In genomic region chr6:80018765-80019164, GRCm38 (mm10) we compare ENCODE assay signal across 8 mouse cellular contexts. TPM values are rescaled to one million over a fixed set of nuclear protein-coding genes. Genes with fewer than 3 reads are reported as not detected.
DNase-seq lines count a peak whose midpoint lies in the region; ATAC-seq and TF ChIP-seq lines count a peak whose summit lies in the region.

Gene Lrrtm4, plus strand, starts transcription at chr6:80018877.

- no peak for DNase-seq in gastrocnemius, adult 2 months
- DNase-seq in gastrocnemius, postnatal 25 days, result no peak
- DNase-seq in cerebellum, adult 18-20 months, result peak; percentile 21 to 26
- DNase-seq in forebrain, postnatal 0 days, result peak; percentile 85
- peak; percentile 61 to 86 for DNase-seq in layer of hippocampus, postnatal 14 days (ENCODE audit: low spot score in 2 of 2)
- DNase-seq in midbrain, postnatal 0 days (ENCODE audit: low spot score), result peak; percentile 90
- no peak for DNase-seq in thymus, postnatal 14 days
- no peak for DNase-seq in adrenal gland, adult 18-20 months (ENCODE audit: low spot score in 2 of 2)

- intact Hi-C loops in gastrocnemius, adult 2 months (cut with DNase I), result no loop called here

- TF ChIP-seq CTCF in gastrocnemius, adult 2 months (IDR thresholded peaks at IDR 0.05), result no peak
- peak; percentile 68 for TF ChIP-seq CTCF in forebrain, postnatal 0 days (IDR thresholded peaks at IDR 0.05; ENCODE audit: low read depth)
- peak; percentile 77 for TF ChIP-seq CTCF in midbrain, postnatal 0 days (IDR thresholded peaks at IDR 0.05)

- H3K36me3 ChIP-seq in forebrain, postnatal 0 days (ENCODE audit: insufficient read depth), result peaks cover 6% of the 10 kb centered on the region; the same call in 1 of the 2 replicates
- no peaks in the 10 kb centered on the region; the same call in 1 of the 2 replicates for H3K36me3 ChIP-seq in midbrain, postnatal 0 days (ENCODE audit: insufficient read depth, low read length)

- H3K27me3 ChIP-seq in forebrain, postnatal 0 days (ENCODE audit: insufficient read depth, low read length), result no peaks in the 10 kb centered on the region
- H3K27me3 ChIP-seq in midbrain, postnatal 0 days (ENCODE audit: insufficient read depth, low read length), result no peaks in the 10 kb centered on the region

- peak within 1 kb of the TSS; percentile 47 for H3K9ac ChIP-seq in forebrain, postnatal 0 days
- H3K9ac ChIP-seq in midbrain, postnatal 0 days (replicated peaks; ENCODE audit: low read length, poor library complexity, severe bottlenecking), result peak within 1 kb of the TSS; percentile 50

- peak within 1 kb of the TSS; percentile 55 for H3K4me2 ChIP-seq in forebrain, postnatal 0 days (ENCODE audit: low read depth)
- peak within 1 kb of the TSS; percentile 47 for H3K4me2 ChIP-seq in midbrain, postnatal 0 days (ENCODE audit: low read depth, low read length, poor library complexity, severe bottlenecking)

- H3K4me3 ChIP-seq in gastrocnemius, adult 2 months, result peak within 1 kb of the TSS; percentile 44
- peak within 1 kb of the TSS; percentile 51 for H3K4me3 ChIP-seq in forebrain, postnatal 0 days (ENCODE audit: low read depth, low read length)
- H3K4me3 ChIP-seq in midbrain, postnatal 0 days (ENCODE audit: low read depth, low read length), result peak within 1 kb of the TSS; percentile 57

- no peak within 1 kb of the TSS for H3K27ac ChIP-seq in gastrocnemius, adult 2 months
- peak within 1 kb of the TSS; percentile 4; the same call in 1 of the 2 replicates for H3K27ac ChIP-seq in forebrain, postnatal 0 days (ENCODE audit: low read depth, low read length)
- H3K27ac ChIP-seq in midbrain, postnatal 0 days (ENCODE audit: low read depth, low read length), result peak within 1 kb of the TSS; percentile 63

- WGBS in forebrain, postnatal 0 days, result 5% methylated on average over 6 of the region's 6 CpGs
- 2% methylated on average over 6 of the region's 6 CpGs for WGBS in midbrain, postnatal 0 days

- ATAC-seq in forebrain, postnatal 0 days, result peak; percentile 96
- peak; percentile 86 for ATAC-seq in midbrain, postnatal 0 days (ENCODE audit: low FRiP score)

- no peaks in the 10 kb centered on the region for H3K4me1 ChIP-seq in forebrain, postnatal 0 days (ENCODE audit: insufficient read depth)
- H3K4me1 ChIP-seq in midbrain, postnatal 0 days (ENCODE audit: insufficient read depth, low read length), result no peaks in the 10 kb centered on the region

- H3K9me3 ChIP-seq in forebrain, postnatal 0 days (ENCODE audit: low read length), result no peaks in the 10 kb centered on the region
- H3K9me3 ChIP-seq in midbrain, postnatal 0 days (ENCODE audit: low read length), result no peaks in the 10 kb centered on the region; the same call in 1 of the 2 replicates

RNA-seq across cellular contexts. Expression of gene Lrrtm4, which starts in this region (rescaled TPM):
- total RNA-seq in gastrocnemius, adult 2 months (2021), result not detected
- not detected for total RNA-seq in gastrocnemius, postnatal 25 days (2021)
- total RNA-seq in forebrain, postnatal 0 days (2014; rRNA removed), result 26.7 and 31.9 TPM in 2 replicates
- polyA plus RNA-seq in forebrain, postnatal 0 days (2015; fragmentation: Nextera tagmentation; extraction: Ambion mirVana), result 10.9 and 14.5 TPM in 2 replicates
- total RNA-seq in layer of hippocampus, postnatal 14 days (2021), result 10 to 100 TPM; 54.0 to 59.1 TPM
- 45.1 and 47.8 TPM in 2 replicates for total RNA-seq in midbrain, postnatal 0 days (2014; rRNA removed)
- polyA plus RNA-seq in midbrain, postnatal 0 days (2015; fragmentation: Nextera tagmentation; extraction: Ambion mirVana), result 22.0 and 22.2 TPM in 2 replicates
- total RNA-seq in adrenal gland, adult 18-20 months (2021), result 1 to 10 TPM; 4.3 to 5.4 TPM

Comparison
In these comparisons a context has a peak if more than half of its experiments do, and no peak if none do; other contexts are left out.
1. RNA of gene Lrrtm4 (total RNA-seq): 54.0 to 59.1 TPM in layer of hippocampus, postnatal 14 days, 45.1 to 47.8 TPM in midbrain, postnatal 0 days, 26.7 to 31.9 TPM in forebrain, postnatal 0 days and 4.3 to 5.4 TPM in adrenal gland, adult 18-20 months; not detected in gastrocnemius, adult 2 months and not detected in gastrocnemius, postnatal 25 days; every median in the first group is over 4 times any median in the second.
2. DNase-seq: peak in cerebellum, adult 18-20 months (2 of 2), forebrain, postnatal 0 days (single experiment), layer of hippocampus, postnatal 14 days (2 of 2) and midbrain, postnatal 0 days (single experiment); none in gastrocnemius, adult 2 months (single experiment), gastrocnemius, postnatal 25 days (single experiment), thymus, postnatal 14 days (single experiment) and adrenal gland, adult 18-20 months (0 of 2).
3. Peak in every context shown above with its lines, with median percentiles within 50 percentile points of each other: H3K4me3 ChIP-seq.